Mouse (Mus musculus): Measurements from ENCODE around the gene Eea1. TPM values are rescaled to one million over a fixed set of nuclear protein-coding genes. Genes with fewer than 3 reads are reported as not detected.
"Not testable (repeated sequence)": the region's sequence is repeated elsewhere in the genome, so short reads cannot be mapped to it uniquely, and the experiment has no call there.

Gene Eea1
- total and polyA plus RNA-seq, 3 experiments: 9.2 to 43.5 (median 10.2) TPM

GRCm38 (mm10) chr10:95923263-95924217 lies 16.9 kb upstream of the Eea1 start:
- H3K9me3 ChIP-seq (replicated peaks; ENCODE audit: insufficient read depth, low read length): no peaks in the 10 kb centered on the region
- peaks cover 2 to 3% of the 10 kb centered on the region in 2 experiments; a peak in 2 of 4 replicates for H3K27me3 ChIP-seq (ENCODE audit: control insufficient read depth in 1 of 2, insufficient read depth in 2 of 2, low read length in 2 of 2)
- TF ChIP-seq TAL1 (IDR thresholded peaks at IDR 0.05; ENCODE audit: low read length): no peak
- TF ChIP-seq E2F4 (IDR thresholded peaks at IDR 0.05; ENCODE audit: borderline replicate concordance, low read depth, low read length): no peak
- TF ChIP-seq KAT2A (conservative IDR thresholded peaks at IDR 0.05; ENCODE audit: low read depth, low read length): no peak
- TF ChIP-seq MEF2A (IDR thresholded peaks at IDR 0.05; ENCODE audit: extremely low read depth, insufficient replicate concordance, low read depth, low read length, poor library complexity, severe bottlenecking): no peak
- no peak for TF ChIP-seq SIN3A (IDR thresholded peaks at IDR 0.05; ENCODE audit: low read length)
- TF ChIP-seq NRF1 (IDR thresholded peaks at IDR 0.05; ENCODE audit: insufficient read depth, low read depth, low read length, poor library complexity, severe bottlenecking): no peak
- no peak for TF ChIP-seq TCF12 (IDR thresholded peaks at IDR 0.05; ENCODE audit: low read depth, low read length)
- TF ChIP-seq CTCF (IDR thresholded peaks at IDR 0.05 in 2 of 3, conservative IDR thresholded peaks at IDR 0.05 in 1 of 3; ENCODE audit: control insufficient read depth in 1 of 3, insufficient read depth in 1 of 3, low read depth in 2 of 3, low read length in 3 of 3, poor library complexity in 1 of 3, severe bottlenecking in 1 of 3): no peak
- no peak for TF ChIP-seq POLR2AphosphoS2 (IDR thresholded peaks at IDR 0.05; ENCODE audit: low read length)
- H3K4me1 ChIP-seq (ENCODE audit: control insufficient read depth in 1 of 2, insufficient read depth in 2 of 2, low read length in 2 of 2): no peaks in the 10 kb centered on the region
- DNase-seq (ENCODE audit: low read depth, low spot score): no peak
- H3K9ac ChIP-seq (ENCODE audit: control insufficient read depth, low read depth, low read length, poor library complexity, severe bottlenecking): no peak overlapping the region
- H3K27ac ChIP-seq (ENCODE audit: control insufficient read depth, low read depth, low read length): no peak overlapping the region
- no peak overlapping the region for H3K4me3 ChIP-seq (ENCODE audit: control insufficient read depth in 1 of 2, insufficient read depth in 1 of 2, low read depth in 2 of 2, low read length in 2 of 2)
- H3K36me3 ChIP-seq (ENCODE audit: control insufficient read depth in 1 of 2, insufficient read depth in 2 of 2, low read length in 2 of 2): no peaks in the 10 kb centered on the region
- no peaks in the 10 kb centered on the region for H3K79me2 ChIP-seq (ENCODE audit: control insufficient read depth, insufficient read depth, low read length, poor library complexity)

GRCm38 (mm10) chr10:95933631-95934030 lies 6.8 kb upstream of the Eea1 start:
- peaks cover 9 to 22% of the 10 kb centered on the region in 2 experiments for H3K27me3 ChIP-seq (ENCODE audit: control insufficient read depth in 1 of 2, insufficient read depth in 2 of 2, low read length in 2 of 2)
- DNase-seq (ENCODE audit: low read depth, low spot score); H3K4me3 ChIP-seq (ENCODE audit: control insufficient read depth in 1 of 2, insufficient read depth in 1 of 2, low read depth in 2 of 2, low read length in 2 of 2); H3K9me3 ChIP-seq (replicated peaks; ENCODE audit: insufficient read depth, low read length); H3K79me2 ChIP-seq (ENCODE audit: control insufficient read depth, insufficient read depth, low read length, poor library complexity); H3K4me1 ChIP-seq (ENCODE audit: control insufficient read depth in 1 of 2, insufficient read depth in 2 of 2, low read length in 2 of 2); H3K27ac ChIP-seq (ENCODE audit: control insufficient read depth, low read depth, low read length); H3K36me3 ChIP-seq (ENCODE audit: control insufficient read depth in 1 of 2, insufficient read depth in 2 of 2, low read length in 2 of 2); H3K9ac ChIP-seq (ENCODE audit: control insufficient read depth, low read depth, low read length, poor library complexity, severe bottlenecking): not testable (repeated sequence)

- Histone ChIP-seq H3K27me3 (ENCODE audit: control insufficient read depth in 1 of 2, insufficient read depth in 2 of 2, low read length in 2 of 2) (peaks cover 0 to 1% of the 10 kb centered on the region in 2 experiments; a peak in 2 of 4 replicates), H3K79me2 (ENCODE audit: control insufficient read depth, insufficient read depth, low read length, poor library complexity) (peaks cover 25% of the 10 kb centered on the region), H3K4me3 (ENCODE audit: control insufficient read depth in 1 of 2, insufficient read depth in 1 of 2, low read depth in 2 of 2, low read length in 2 of 2) (peak overlapping the region; percentile 84 to 94), H3K9ac (ENCODE audit: control insufficient read depth, low read depth, low read length, poor library complexity, severe bottlenecking) (peak overlapping the region; percentile 98), H3K36me3 (ENCODE audit: control insufficient read depth in 1 of 2, insufficient read depth in 2 of 2, low read length in 2 of 2) (peaks cover 5 to 21% of the 10 kb centered on the region in 2 experiments; a peak in 3 of 4 replicates), H3K4me1 (ENCODE audit: control insufficient read depth in 1 of 2, insufficient read depth in 2 of 2, low read length in 2 of 2) (peaks cover 8 to 13% of the 10 kb centered on the region in 2 experiments), H3K9me3 (replicated peaks; ENCODE audit: insufficient read depth, low read length) (no peaks in the 10 kb centered on the region), H3K27ac (ENCODE audit: control insufficient read depth, low read depth, low read length) (peak overlapping the region; percentile 53)
- DNase-seq (ENCODE audit: low read depth, low spot score): peak; percentile 57
- TF ChIP-seq UBTF (IDR thresholded peaks at IDR 0.05; ENCODE audit: borderline replicate concordance, insufficient read depth, low read depth, low read length): 0 out of 2 replicates have a peak, but pooled peaks have one; percentile 21
- TF ChIP-seq MXI1 (IDR thresholded peaks at IDR 0.05; ENCODE audit: low read depth, low read length): peak; percentile 79
- TF ChIP-seq SIN3A (IDR thresholded peaks at IDR 0.05; ENCODE audit: low read length): peak; percentile 21; the same call in 1 of the 2 replicates
- peak; percentile 69; the same call in 1 of the 2 replicates for TF ChIP-seq BHLHE40 (IDR thresholded peaks at IDR 0.05; ENCODE audit: borderline replicate concordance, low read depth, low read length)
- TF ChIP-seq SMC3 (IDR thresholded peaks at IDR 0.05; ENCODE audit: low read depth, low read length): no peak
Observed at GRCm38 (mm10) chr10:95940901-95941767, 684 bp downstream of the Eea1 start.
